In genomic region chr2:181320103-181320499, GRCm38 (mm10) we compare ENCODE assay signal across 8 mouse cellular contexts. TPM values are rescaled to one million over a fixed set of nuclear protein-coding genes. Genes with fewer than 3 reads are reported as not detected.
DNase-seq lines count a peak whose midpoint lies in the region; ATAC-seq and TF ChIP-seq lines count a peak whose summit lies in the region.

No protein-coding gene starts in this region.

- H3K4me1 ChIP-seq in kidney, postnatal 0 days (replicated peaks; ENCODE audit: insufficient read depth, low read length), result peaks cover 6% of the 10 kb centered on the region
- no peaks in the 10 kb centered on the region for H3K4me1 ChIP-seq in embryonic facial prominence, embryonic 11.5 days (ENCODE audit: control insufficient read depth, insufficient read depth, low read length)
- H3K4me1 ChIP-seq in intestine, embryonic 16.5 days (ENCODE audit: control insufficient read depth, insufficient read depth, low read length), result peaks cover 6% of the 10 kb centered on the region
- peaks cover 7% of the 10 kb centered on the region for H3K4me1 ChIP-seq in neural tube, embryonic 12.5 days

- H3K27me3 ChIP-seq in kidney, postnatal 0 days (ENCODE audit: insufficient read depth, low read length), result no peaks in the 10 kb centered on the region
- no peaks in the 10 kb centered on the region for H3K27me3 ChIP-seq in embryonic facial prominence, embryonic 11.5 days (ENCODE audit: control insufficient read depth, insufficient read depth, low read length)
- 0 out of 2 replicates have a peak, but pooled peaks cover 4% of the 10 kb centered on the region for H3K27me3 ChIP-seq in intestine, embryonic 16.5 days (replicated peaks; ENCODE audit: control insufficient read depth, insufficient read depth, low read length)
- peaks cover 7% of the 10 kb centered on the region; the same call in 1 of the 2 replicates for H3K27me3 ChIP-seq in neural tube, embryonic 12.5 days (replicated peaks)

- peaks cover 16% of the 10 kb centered on the region for H3K36me3 ChIP-seq in kidney, postnatal 0 days (ENCODE audit: insufficient read depth, low read length)
- H3K36me3 ChIP-seq in embryonic facial prominence, embryonic 11.5 days (replicated peaks; ENCODE audit: control insufficient read depth, insufficient read depth, low read depth, low read length), result no peaks in the 10 kb centered on the region
- peaks cover 6% of the 10 kb centered on the region; the same call in 1 of the 2 replicates for H3K36me3 ChIP-seq in intestine, embryonic 16.5 days (ENCODE audit: control insufficient read depth, insufficient read depth, low read length)
- H3K36me3 ChIP-seq in neural tube, embryonic 12.5 days, result peaks cover 32% of the 10 kb centered on the region

- no peak overlapping the region for H3K27ac ChIP-seq in kidney, postnatal 0 days
- no peak overlapping the region for H3K27ac ChIP-seq in embryonic facial prominence, embryonic 11.5 days (replicated peaks; ENCODE audit: low read depth, low read length)
- H3K27ac ChIP-seq in intestine, embryonic 16.5 days (ENCODE audit: low read length), result peak overlapping the region; percentile 90; the same call in 1 of the 2 replicates
- no peak overlapping the region for H3K27ac ChIP-seq in neural tube, embryonic 12.5 days

- DNase-seq in kidney, postnatal 0 days (ENCODE audit: low spot score), result no peak
- no peak for DNase-seq in kidney, adult 9 months
- DNase-seq in embryonic facial prominence, embryonic 11.5 days (ENCODE audit: low spot score), result no peak
- no peak for DNase-seq in ovary, postnatal 36 days (ENCODE audit: low spot score)
- no peak for DNase-seq in right cerebral cortex, postnatal 14 days
- no peak for DNase-seq in natural killer cell, adult 2 months (ENCODE audit: low spot score in 2 of 2)

- WGBS in kidney, postnatal 0 days, result 11% methylated on average over 7 of the region's 7 CpGs
- WGBS in embryonic facial prominence, embryonic 11.5 days, result 11% methylated on average over 7 of the region's 7 CpGs
- 12% methylated on average over 7 of the region's 7 CpGs for WGBS in intestine, embryonic 16.5 days
- WGBS in neural tube, embryonic 12.5 days, result 13% methylated on average over 7 of the region's 7 CpGs

- H3K4me2 ChIP-seq in kidney, postnatal 0 days (ENCODE audit: low read length), result peak overlapping the region; percentile 70
- peak overlapping the region; percentile 73 for H3K4me2 ChIP-seq in embryonic facial prominence, embryonic 11.5 days (ENCODE audit: low read depth, low read length)
- H3K4me2 ChIP-seq in intestine, embryonic 16.5 days (ENCODE audit: low read depth, low read length), result peak overlapping the region; percentile 78
- peak overlapping the region; percentile 73 for H3K4me2 ChIP-seq in neural tube, embryonic 12.5 days (replicated peaks)

- H3K4me3 ChIP-seq in kidney, postnatal 0 days (replicated peaks; ENCODE audit: low read depth, low read length), result peak overlapping the region; percentile 62
- peak overlapping the region; percentile 61 for H3K4me3 ChIP-seq in embryonic facial prominence, embryonic 11.5 days (ENCODE audit: low read depth, low read length)
- peak overlapping the region; percentile 75 for H3K4me3 ChIP-seq in intestine, embryonic 16.5 days (ENCODE audit: low read length)
- peak overlapping the region; percentile 55 for H3K4me3 ChIP-seq in neural tube, embryonic 12.5 days

- TF ChIP-seq CTCF in kidney, postnatal 0 days (IDR thresholded peaks at IDR 0.05; ENCODE audit: low read depth), result no peak

- no peaks in the 10 kb centered on the region for H3K9me3 ChIP-seq in kidney, postnatal 0 days (replicated peaks; ENCODE audit: low read length)
- H3K9me3 ChIP-seq in embryonic facial prominence, embryonic 11.5 days (replicated peaks; ENCODE audit: control insufficient read depth, low read length), result no peaks in the 10 kb centered on the region
- H3K9me3 ChIP-seq in intestine, embryonic 16.5 days (ENCODE audit: control insufficient read depth, low read length), result no peaks in the 10 kb centered on the region
- H3K9me3 ChIP-seq in neural tube, embryonic 12.5 days, result no peaks in the 10 kb centered on the region

- peak; percentile 6; the same call in 1 of the 2 replicates for ATAC-seq in kidney, postnatal 0 days (replicated peaks; ENCODE audit: low FRiP score, low read depth)
- no peak; the same call in 1 of the 2 replicates for ATAC-seq in embryonic facial prominence, embryonic 11.5 days (replicated peaks; ENCODE audit: insufficient number of reproducible peaks, low FRiP score, low TSS enrichment, low read depth)
- ATAC-seq in intestine, embryonic 16.5 days, result no peak
- peak; percentile 8; the same call in 1 of the 2 replicates for ATAC-seq in neural tube, embryonic 12.5 days (ENCODE audit: low FRiP score, low read depth)

- H3K9ac ChIP-seq in kidney, postnatal 0 days (ENCODE audit: low read depth, low read length), result peak overlapping the region; percentile 61
- peak overlapping the region; percentile 67 for H3K9ac ChIP-seq in embryonic facial prominence, embryonic 11.5 days (replicated peaks; ENCODE audit: low read length)
- H3K9ac ChIP-seq in intestine, embryonic 16.5 days (ENCODE audit: low read depth, low read length), result peak overlapping the region; percentile 72
- H3K9ac ChIP-seq in neural tube, embryonic 12.5 days, result peak overlapping the region; percentile 55

RNA-seq across cellular contexts. Expression of gene Rtel1, which starts 0.6 kb away (rescaled TPM):
- polyA plus RNA-seq in kidney, postnatal 0 days (2015; fragmentation: Nextera tagmentation; extraction: Ambion mirVana), result 16.8 and 24.2 TPM in 2 replicates
- 52.5 and 55.9 TPM in 2 replicates for polyA plus RNA-seq in embryonic facial prominence, embryonic 11.5 days (2014; fragmentation: Nextera tagmentation; extraction: Ambion mirVana)
- 31.0 and 32.0 TPM in 2 replicates for polyA plus RNA-seq in intestine, embryonic 16.5 days (2015; fragmentation: Nextera tagmentation; extraction: Ambion mirVana)
- 41.1 and 49.0 TPM in 2 replicates for polyA plus RNA-seq in neural tube, embryonic 12.5 days (2016; fragmentation: Nextera tagmentation; extraction: Ambion mirVana)

RNA-seq across cellular contexts. Expression of gene Stmn3, which starts 5.8 kb away (rescaled TPM):
- 0.24 and 0.66 TPM in 2 replicates for polyA plus RNA-seq in kidney, postnatal 0 days (2015; fragmentation: Nextera tagmentation; extraction: Ambion mirVana)
- 79.6 and 98.0 TPM in 2 replicates for polyA plus RNA-seq in embryonic facial prominence, embryonic 11.5 days (2014; fragmentation: Nextera tagmentation; extraction: Ambion mirVana)
- 36.3 and 40.2 TPM in 2 replicates for polyA plus RNA-seq in intestine, embryonic 16.5 days (2015; fragmentation: Nextera tagmentation; extraction: Ambion mirVana)
- polyA plus RNA-seq in neural tube, embryonic 12.5 days (2016; fragmentation: Nextera tagmentation; extraction: Ambion mirVana), result 649 and 671 TPM in 2 replicates

RNA-seq across cellular contexts. Expression of gene Gmeb2, which starts 32.3 kb away (rescaled TPM):
- 8.1 and 9.8 TPM in 2 replicates for polyA plus RNA-seq in kidney, postnatal 0 days (2015; fragmentation: Nextera tagmentation; extraction: Ambion mirVana)
- 18.0 and 18.3 TPM in 2 replicates for polyA plus RNA-seq in embryonic facial prominence, embryonic 11.5 days (2014; fragmentation: Nextera tagmentation; extraction: Ambion mirVana)
- 11.7 and 12.9 TPM in 2 replicates for polyA plus RNA-seq in intestine, embryonic 16.5 days (2015; fragmentation: Nextera tagmentation; extraction: Ambion mirVana)
- polyA plus RNA-seq in neural tube, embryonic 12.5 days (2016; fragmentation: Nextera tagmentation; extraction: Ambion mirVana), result 20.6 and 21.4 TPM in 2 replicates

RNA-seq across cellular contexts. Expression of gene Zgpat, which starts 44.6 kb away (rescaled TPM):
- 32.2 and 33.1 TPM in 2 replicates for polyA plus RNA-seq in kidney, postnatal 0 days (2015; fragmentation: Nextera tagmentation; extraction: Ambion mirVana)
- 29.1 and 37.0 TPM in 2 replicates for polyA plus RNA-seq in embryonic facial prominence, embryonic 11.5 days (2014; fragmentation: Nextera tagmentation; extraction: Ambion mirVana)
- polyA plus RNA-seq in intestine, embryonic 16.5 days (2015; fragmentation: Nextera tagmentation; extraction: Ambion mirVana), result 36.9 and 38.5 TPM in 2 replicates
- polyA plus RNA-seq in neural tube, embryonic 12.5 days (2016; fragmentation: Nextera tagmentation; extraction: Ambion mirVana), result 69.8 and 74.4 TPM in 2 replicates

RNA-seq across cellular contexts. Expression of gene Arfrp1, which starts 45.1 kb away (rescaled TPM):
- polyA plus RNA-seq in kidney, postnatal 0 days (2015; fragmentation: Nextera tagmentation; extraction: Ambion mirVana), result 47.5 and 48.7 TPM in 2 replicates
- polyA plus RNA-seq in embryonic facial prominence, embryonic 11.5 days (2014; fragmentation: Nextera tagmentation; extraction: Ambion mirVana), result 49.7 and 50.8 TPM in 2 replicates
- polyA plus RNA-seq in intestine, embryonic 16.5 days (2015; fragmentation: Nextera tagmentation; extraction: Ambion mirVana), result 52.5 and 54.0 TPM in 2 replicates
- polyA plus RNA-seq in neural tube, embryonic 12.5 days (2016; fragmentation: Nextera tagmentation; extraction: Ambion mirVana), result 79.6 and 82.7 TPM in 2 replicates

Comparison
In these comparisons a context has a peak if more than half of its experiments do, and no peak if none do; other contexts are left out.
1. ATAC-seq: peak in kidney, postnatal 0 days (single experiment) and neural tube, embryonic 12.5 days (single experiment); none in embryonic facial prominence, embryonic 11.5 days (single experiment) and intestine, embryonic 16.5 days (single experiment).
2. RNA of gene Stmn3, which starts 5.8 kb away (polyA plus RNA-seq): 649 to 671 TPM in neural tube, embryonic 12.5 days, 79.6 to 98.0 TPM in embryonic facial prominence, embryonic 11.5 days and 36.3 to 40.2 TPM in intestine, embryonic 16.5 days; 0.24 to 0.66 TPM in kidney, postnatal 0 days; every median in the first group is over 10 times any median in the second.
3. Peak in every context shown above with its lines, with median percentiles within 50 percentile points of each other: H3K4me2 ChIP-seq, H3K4me3 ChIP-seq and H3K9ac ChIP-seq.